In genomic region chr5:147476109-147476508, GRCm38 (mm10) we compare ENCODE assay signal across 25 mouse cellular contexts. TPM values are rescaled to one million over a fixed set of nuclear protein-coding genes. Genes with fewer than 3 reads are reported as not detected.
A peak's percentile ranks its signal among the peaks of the same experiment; 100 is the strongest.
DNase-seq lines count a peak whose midpoint lies in the region; ATAC-seq and TF ChIP-seq lines count a peak whose summit lies in the region.
"Had no signal": no experiment of that assay in that cellular context is flagged by ENCODE, and none has a peak within 500 bp of the region (broad histone marks: within the 10 kb centered on the region; RNA-seq: fewer than 3 reads in every experiment).

No protein-coding gene starts in this region.

- H3K4me1 ChIP-seq in MEL (ENCODE audit: control insufficient read depth in 1 of 2, insufficient read depth in 2 of 2, low read length in 2 of 2): peaks cover 19 to 25% of the 10 kb centered on the region in 2 experiments
- peaks cover 3% of the 10 kb centered on the region; the same call in 1 of the 2 replicates for H3K4me1 ChIP-seq in hindbrain, embryonic 13.5 days (replicated peaks)
- H3K4me1 ChIP-seq: embryonic facial prominence, embryonic 13.5 days; embryonic facial prominence, embryonic 15.5 days; forebrain, embryonic 10.5 days; forebrain, embryonic 12.5 days; forebrain, embryonic 15.5 days had no signal

- no peak for TF ChIP-seq CTCF in MEL (IDR thresholded peaks at IDR 0.05 in 2 of 3, conservative IDR thresholded peaks at IDR 0.05 in 1 of 3; ENCODE audit: control insufficient read depth in 1 of 3, insufficient read depth in 1 of 3, low read depth in 2 of 3, low read length in 3 of 3, poor library complexity in 1 of 3, severe bottlenecking in 1 of 3)

- H3K79me2 ChIP-seq in MEL (ENCODE audit: control insufficient read depth, insufficient read depth, low read length, poor library complexity): peaks cover 14% of the 10 kb centered on the region; the same call in 1 of the 2 replicates

- no peak for TF ChIP-seq EP300 in MEL (IDR thresholded peaks at IDR 0.05; ENCODE audit: low read depth in 1 of 2, low read length in 2 of 2)

- no peaks in the 10 kb centered on the region for H3K9me3 ChIP-seq in MEL (replicated peaks; ENCODE audit: insufficient read depth, low read length)
- no peaks in the 10 kb centered on the region for H3K9me3 ChIP-seq in hindbrain, embryonic 13.5 days
- H3K9me3 ChIP-seq: embryonic facial prominence, embryonic 13.5 days; embryonic facial prominence, embryonic 15.5 days; forebrain, embryonic 10.5 days; forebrain, embryonic 12.5 days; forebrain, embryonic 15.5 days had no signal

- H3K36me3 ChIP-seq in MEL (ENCODE audit: control insufficient read depth in 1 of 2, insufficient read depth in 2 of 2, low read length in 2 of 2): peaks cover 12 to 30% of the 10 kb centered on the region in 2 experiments; a peak in 3 of 4 replicates
- peaks cover 2% of the 10 kb centered on the region; the same call in 1 of the 2 replicates for H3K36me3 ChIP-seq in hindbrain, embryonic 13.5 days
- H3K36me3 ChIP-seq: embryonic facial prominence, embryonic 15.5 days; forebrain, embryonic 12.5 days; forebrain, embryonic 15.5 days had no signal

- H3K27me3 ChIP-seq in MEL (ENCODE audit: control insufficient read depth in 1 of 2, insufficient read depth in 2 of 2, low read length in 2 of 2): no peaks in the 10 kb centered on the region
- H3K27me3 ChIP-seq in hindbrain, embryonic 13.5 days: no peaks in the 10 kb centered on the region
- H3K27me3 ChIP-seq: embryonic facial prominence, embryonic 13.5 days; embryonic facial prominence, embryonic 15.5 days; forebrain, embryonic 12.5 days; forebrain, embryonic 15.5 days had no signal

- peak; percentile 32 for DNase-seq in CD4-positive helper T cell, adult 2 months (ENCODE audit: low read depth, low spot score)
- DNase-seq in MEL (ENCODE audit: low read depth, low spot score): peak; percentile 47
- DNase-seq in induced T-regulatory cell, adult 2 months (ENCODE audit: low read depth): peak; percentile 58
- no peak for DNase-seq in cerebellum, adult 9-11 months
- DNase-seq in gastrocnemius, postnatal 36 days: no peak
- no peak for DNase-seq in kidney, adult 9 months
- DNase-seq: adrenal gland, adult 8-10 months; adrenal gland, postnatal 14 days; adrenal gland, postnatal 36 days; B cell, adult 2 months; cerebellum, adult 11-12 months; cerebellum, adult 2 months; cerebellum, adult 9-10 months; cerebellum, postnatal 14 days; cerebellum, postnatal 36 days; embryo, embryonic 11 days; forebrain, postnatal 0 days had no signal

- no peak overlapping the region for H3K9ac ChIP-seq in MEL (ENCODE audit: control insufficient read depth, low read depth, low read length, poor library complexity, severe bottlenecking)
- no peak overlapping the region for H3K9ac ChIP-seq in hindbrain, embryonic 13.5 days
- H3K9ac ChIP-seq: embryonic facial prominence, embryonic 13.5 days; embryonic facial prominence, embryonic 15.5 days; forebrain, embryonic 12.5 days; forebrain, embryonic 15.5 days; forebrain, postnatal 0 days had no signal

- H3K4me2 ChIP-seq in hindbrain, embryonic 13.5 days: no peak overlapping the region
- H3K4me2 ChIP-seq: embryonic facial prominence, embryonic 13.5 days; embryonic facial prominence, embryonic 15.5 days; forebrain, embryonic 12.5 days; forebrain, embryonic 15.5 days had no signal

- 95% methylated on average over 5 of the region's 5 CpGs for WGBS in hindbrain, embryonic 13.5 days

- no peak for TF ChIP-seq POLR2A in MEL (IDR thresholded peaks at IDR 0.05; ENCODE audit: control insufficient read depth in 1 of 2, insufficient read depth in 1 of 2, low read depth in 1 of 2, low read length in 2 of 2, poor library complexity in 1 of 2)

- no peak overlapping the region for H3K4me3 ChIP-seq in MEL (ENCODE audit: control insufficient read depth in 1 of 2, insufficient read depth in 1 of 2, low read depth in 2 of 2, low read length in 2 of 2)
- no peak overlapping the region for H3K4me3 ChIP-seq in hindbrain, embryonic 13.5 days
- H3K4me3 ChIP-seq: embryonic facial prominence, embryonic 13.5 days; embryonic facial prominence, embryonic 15.5 days; erythroblast, embryonic 14.5 days; forebrain, embryonic 10.5 days; forebrain, embryonic 12.5 days; forebrain, embryonic 15.5 days had no signal

- intact Hi-C loops in gastrocnemius, postnatal 36 days (cut with DNase I): no loop called here

- ATAC-seq in CD4-positive, CD25-positive, alpha-beta regulatory T cell, adult 4 months: peak; percentile 58
- ATAC-seq in hindbrain, embryonic 13.5 days (ENCODE audit: low FRiP score): no peak
- ATAC-seq: forebrain, embryonic 15.5 days; forebrain, postnatal 0 days had no signal

- TF ChIP-seq RAD21 in MEL (IDR thresholded peaks at IDR 0.05; ENCODE audit: low read depth, low read length): no peak

- no peak overlapping the region for H3K27ac ChIP-seq in MEL (ENCODE audit: control insufficient read depth, low read depth, low read length)
- no peak overlapping the region for H3K27ac ChIP-seq in hindbrain, embryonic 13.5 days
- H3K27ac ChIP-seq: embryonic facial prominence, embryonic 13.5 days; embryonic facial prominence, embryonic 15.5 days; forebrain, embryonic 10.5 days; forebrain, embryonic 12.5 days; forebrain, embryonic 15.5 days had no signal

TF ChIP-seq in MEL, 35 proteins besides CTCF, POLR2A, EP300 and RAD21:
- TF ChIP-seq ZMIZ1 (IDR thresholded peaks at IDR 0.05; ENCODE audit: low read depth, low read length) (no peak), GATA1 (IDR thresholded peaks at IDR 0.05; ENCODE audit: low read depth, low read length) (peak; percentile 46), CHD1 (IDR thresholded peaks at IDR 0.05; ENCODE audit: low read depth, low read length) (no peak)

RNA-seq across cellular contexts. Expression of gene Pan3, which starts 46.1 kb away (rescaled TPM):
- polyA plus RNA-seq in CD4-positive, CD25-positive, alpha-beta regulatory T cell, adult 4 months (2017; shearing (Covaris generic)): 100 to 1,000 TPM; 180 to 227 TPM
- total RNA-seq in MEL (2012; rRNA removed): 56.1 and 61.5 TPM in 2 replicates
- polyA plus RNA-seq in MEL (2012; ENCODE audit: insufficient read depth in 1 of 2, insufficient read length in 2 of 2, low read depth in 1 of 2, low replicate concordance in 2 of 2, missing spikeins in 1 of 2): 10 to 100 TPM in 1 of 2 experiments, not detected in 1; 60.6 TPM
- 61.1 and 63.5 TPM in 2 replicates for polyA plus RNA-seq in hindbrain, embryonic 13.5 days (2015; fragmentation: Nextera tagmentation; extraction: Ambion mirVana)
- total RNA-seq in gastrocnemius, postnatal 36 days (2021): 10 to 100 TPM; 20.7 to 22.9 TPM

Comparison
In these comparisons a context has a peak if more than half of its experiments do, and no peak if none do; other contexts are left out.
1. DNase-seq: peak in CD4-positive helper T cell, adult 2 months (single experiment), MEL (single experiment) and induced T-regulatory cell, adult 2 months (single experiment); none in cerebellum, adult 9-11 months (single experiment), gastrocnemius, postnatal 36 days (0 of 2) and kidney, adult 9 months (single experiment).